Mouse (Mus musculus) kidney, adult 2 months (tissue): ENCODE data around the gene 1810013L24Rik. TPM values are rescaled to one million over a fixed set of nuclear protein-coding genes. Genes with fewer than 3 reads are reported as not detected.

ENCODE experiments used
- DNase-seq: peaks from one replicate; pipeline ENCODE4 v3.0.0; 2021
- H3K27ac ChIP-seq: fragments of 200-500 bp; 2 replicates; pipeline ENCODE4 v1.5.1; 2012; ENCODE audit warnings: low read depth, low read length, control low read depth, inconsistent platforms; ENCODE audit not compliant: insufficient read depth
- H3K27me3 ChIP-seq: fragments of 200-500 bp; replicated peaks from 2 replicates; pipeline ENCODE4 v1.6.1; 2012; ENCODE audit warnings: mild to moderate bottlenecking, moderate library complexity, low read length, inconsistent platforms; ENCODE audit not compliant: control insufficient read depth, insufficient read depth
- H3K36me3 ChIP-seq: fragments of 200-500 bp; 2 replicates; pipeline ENCODE4 v1.6.1; 2012; ENCODE audit warnings: mild to moderate bottlenecking, moderate library complexity, low read length, inconsistent platforms; ENCODE audit not compliant: control insufficient read depth, insufficient read depth
- H3K4me1 ChIP-seq: fragments of 200-500 bp; 2 replicates; pipeline ENCODE4 v1.6.1; 2011; ENCODE audit warnings: low read length; ENCODE audit not compliant: control insufficient read depth, insufficient read depth
- H3K4me3 ChIP-seq: fragments of 200-500 bp; 2 replicates; pipeline ENCODE4 v1.5.1; 2011; ENCODE audit warnings: mild to moderate bottlenecking, low read depth, low read length, control low read depth; ENCODE audit not compliant: insufficient read depth
- CTCF ChIP-seq: fragments of 200-500 bp; conservative IDR thresholded peaks from 2 replicates; pipeline ENCODE4 v1.5.1; 2011; ENCODE audit warnings: low read depth, mild to moderate bottlenecking, control low read depth, low read length, moderate library complexity, mixed read lengths; ENCODE audit not compliant: insufficient read depth, insufficient read length
- POLR2A ChIP-seq: fragments of 200-500 bp; IDR thresholded peaks from one replicate; pipeline ENCODE4 v1.6.1; 2011; ENCODE audit warnings: low read depth, low read length, control low read depth
- WGBS: fragments of 180-500 bp; shearing (Covaris S2); methylation state at CpG from one replicate; pipeline ENCODE4 v1.1.7; 2018; 5-methylcytosine and 5-hydroxymethylcytosine counted together
- polyA plus RNA-seq: library from polyadenylated mRNA; depleted of rRNA; stranded (reverse); fragments of >200 nt; gene quantifications from 2 replicates; pipeline ENCODE4 v1.2.3, GENCODE M21; 2012

Gene 1810013L24Rik
- polyA plus RNA-seq, 1 experiment, result 24.2 TPM

GRCm38 (mm10) chr16:8837595-8837994 is 7.7 kb downstream of the 1810013L24Rik start:
- Histone ChIP-seq H3K4me3 (no peak overlapping the region), H3K4me1 (peaks cover 21% of the 10 kb centered on the region), H3K36me3 (peaks cover 12% of the 10 kb centered on the region), H3K27me3 (no peaks in the 10 kb centered on the region), H3K27ac (no peak overlapping the region)
- no peak for DNase-seq
- TF ChIP-seq POLR2A (no peak), CTCF (no peak)
- 82% methylated on average over 1 of the region's 1 CpGs for WGBS

DNA sequence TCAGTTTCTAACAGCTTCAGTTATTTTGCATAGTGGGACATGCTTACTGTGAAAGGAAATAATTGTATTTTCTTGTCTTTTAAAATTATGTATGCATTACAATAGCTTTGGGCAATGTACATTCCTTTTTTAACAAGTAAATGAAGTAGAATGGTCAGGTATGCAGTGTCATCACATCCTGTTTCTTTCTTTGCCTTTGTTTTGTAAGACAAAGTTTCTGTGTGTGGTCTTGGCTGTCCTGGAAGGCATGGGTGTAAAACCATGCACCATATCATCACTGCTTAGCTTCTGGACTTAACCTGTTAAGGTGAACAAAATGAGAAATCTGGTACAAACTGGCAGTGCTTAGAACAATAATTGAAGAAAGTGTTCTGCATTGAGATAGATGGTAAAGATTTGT is 9.0 kb downstream of the 1810013L24Rik start:
- H3K4me3 ChIP-seq, result no peak overlapping the region
- TF ChIP-seq CTCF, result no peak
- no peak for TF ChIP-seq POLR2A
- H3K4me1 ChIP-seq, result peaks cover 21% of the 10 kb centered on the region
- no peak overlapping the region for H3K27ac ChIP-seq
- no peaks in the 10 kb centered on the region for H3K27me3 ChIP-seq
- H3K36me3 ChIP-seq, result peaks cover 19% of the 10 kb centered on the region
- DNase-seq, result no peak

- Histone ChIP-seq H3K4me1 (peaks cover 17% of the 10 kb centered on the region; the same call in 1 of the 2 replicates), H3K27me3 (no peaks in the 10 kb centered on the region), H3K27ac (no peak overlapping the region), H3K36me3 (peaks cover 20% of the 10 kb centered on the region), H3K4me3 (no peak overlapping the region)
- TF ChIP-seq POLR2A, result no peak
- no peak for TF ChIP-seq CTCF
- DNase-seq, result no peak
- WGBS, result 63% methylated on average over 3 of the region's 3 CpGs
Measured at GRCm38 (mm10) chr16:8840557-8840956, 10.7 kb downstream of the 1810013L24Rik start.

- Histone ChIP-seq H3K4me3 (no peak overlapping the region), H3K4me1 (peaks cover 20% of the 10 kb centered on the region), H3K27me3 (no peaks in the 10 kb centered on the region), H3K36me3 (peaks cover 23% of the 10 kb centered on the region), H3K27ac (no peak overlapping the region)
- TF ChIP-seq POLR2A (no peak), CTCF (no peak)
- DNase-seq, result no peak
- WGBS, result 88% methylated on average over 10 of the region's 10 CpGs
Measured at GRCm38 (mm10) chr16:8842962-8843361, 13.1 kb downstream of the 1810013L24Rik start.

DNA sequence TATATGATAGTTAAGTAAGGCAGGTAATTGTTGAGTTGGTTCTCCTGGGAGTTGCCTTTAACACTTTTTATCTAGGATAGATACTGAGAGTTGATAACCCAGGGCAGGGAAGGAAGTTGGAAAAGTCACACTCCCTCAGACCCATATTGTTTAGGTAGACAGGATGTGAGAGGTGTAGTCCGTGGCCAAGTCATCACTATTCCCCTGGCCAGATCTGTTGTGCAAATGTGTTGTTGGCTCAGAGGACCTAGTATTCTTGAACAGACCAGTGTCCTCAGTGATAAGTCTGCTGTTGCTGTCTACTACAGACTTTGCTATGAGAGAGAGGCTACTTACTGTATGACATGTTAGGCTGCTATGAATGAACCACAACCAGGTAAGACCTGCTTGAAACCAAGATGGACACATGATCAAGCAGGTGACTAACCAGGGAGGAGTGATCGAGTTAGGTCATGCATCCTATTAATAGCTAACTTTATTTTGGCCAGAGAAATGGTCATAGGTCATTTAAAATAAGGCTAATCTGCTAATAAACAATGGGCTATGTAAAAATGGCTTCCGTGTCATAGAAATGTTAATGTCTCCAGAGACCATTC is 13.8 kb downstream of the 1810013L24Rik start:
- 18% methylated on average over 3 of the region's 3 CpGs for WGBS
- no peak for TF ChIP-seq CTCF
- Histone ChIP-seq H3K27me3 (no peaks in the 10 kb centered on the region), H3K36me3 (peaks cover 24% of the 10 kb centered on the region), H3K4me3 (no peak overlapping the region), H3K4me1 (peaks cover 18% of the 10 kb centered on the region), H3K27ac (peak overlapping the region; percentile 68)
- DNase-seq, result peak; percentile 84

GRCm38 (mm10) chr16:8845986-8846385 is 16.1 kb downstream of the 1810013L24Rik start:
- Histone ChIP-seq H3K27me3 (no peaks in the 10 kb centered on the region), H3K4me3 (no peak overlapping the region), H3K36me3 (peaks cover 22% of the 10 kb centered on the region), H3K27ac (no peak overlapping the region; the same call in 1 of the 2 replicates), H3K4me1 (peaks cover 19% of the 10 kb centered on the region)
- no peak for TF ChIP-seq POLR2A
- no peak for TF ChIP-seq CTCF
- no peak for DNase-seq
- 32% methylated on average over 4 of the region's 4 CpGs for WGBS

DNA sequence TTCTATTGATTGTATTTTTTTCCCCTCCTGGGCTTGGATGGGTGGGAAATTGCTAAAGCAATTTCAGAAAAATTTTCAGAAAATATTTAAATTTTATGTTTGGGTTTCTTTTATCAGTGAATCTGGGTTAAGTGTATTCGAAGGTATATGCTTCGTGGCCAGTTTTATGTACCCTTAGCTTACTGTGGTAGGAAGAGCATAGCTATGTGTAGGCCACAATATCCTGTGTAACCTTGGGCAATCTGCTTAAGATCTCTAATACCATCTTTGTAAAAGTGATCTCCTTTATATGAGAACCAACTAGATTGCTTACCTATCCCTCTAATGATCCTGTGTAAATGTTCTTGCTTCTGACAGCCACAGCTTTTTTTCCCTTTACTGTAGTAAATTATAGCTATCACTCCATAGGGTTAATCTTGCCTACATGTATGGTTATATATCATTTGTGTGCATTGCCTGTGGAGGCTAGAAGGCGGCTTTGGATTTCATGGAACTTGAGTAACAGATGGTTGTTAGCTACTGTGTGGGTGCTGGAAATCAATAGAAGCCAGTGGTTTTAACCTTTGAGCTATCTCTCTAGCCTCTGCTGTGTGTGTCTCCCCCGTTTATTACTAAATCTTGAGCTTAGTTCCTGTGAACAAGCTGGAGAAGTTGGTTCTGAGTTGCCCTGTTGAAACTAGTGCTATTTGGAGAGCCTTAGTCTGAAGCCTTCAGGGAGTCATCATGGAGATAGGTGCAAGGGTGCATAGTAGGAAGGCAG is 18.6 kb downstream of the 1810013L24Rik start:
- no peak for DNase-seq
- Histone ChIP-seq H3K36me3 (peaks cover 22% of the 10 kb centered on the region), H3K27ac (peak overlapping the region; percentile 38; the same call in 1 of the 2 replicates), H3K27me3 (no peaks in the 10 kb centered on the region), H3K4me3 (no peak overlapping the region), H3K4me1 (peaks cover 19% of the 10 kb centered on the region)
- 62% methylated on average over 4 of the region's 4 CpGs for WGBS
- TF ChIP-seq POLR2A (no peak), CTCF (no peak)
